Mouse (Mus musculus) E14TG2a.4 (cell line): ENCODE results near the gene Atp6v1e2.

Source experiments
- H3K27me3 ChIP-seq: 2 replicates; pipeline ENCODE4 v1.6.1; 2014; ENCODE audit warnings: low read length, control low read depth; ENCODE audit not compliant: insufficient read depth
- H3K36me3 ChIP-seq: 2 replicates; pipeline ENCODE4 v1.6.1; 2014; ENCODE audit warnings: low read length, control low read depth; ENCODE audit not compliant: insufficient read depth
- H3K4me1 ChIP-seq: replicated peaks from 2 replicates; pipeline ENCODE4 v1.6.1; 2014; ENCODE audit warnings: low read depth, low read length, control low read depth
- H3K4me3 ChIP-seq: replicated peaks from 2 replicates; pipeline ENCODE4 v1.5.1; 2014; ENCODE audit warnings: mild to moderate bottlenecking, low read length
- H3K9me3 ChIP-seq: 2 replicates; pipeline ENCODE4 v1.6.1; 2014; ENCODE audit warnings: low read length, control low read depth
- CTCF ChIP-seq: conservative IDR thresholded peaks from 2 replicates; pipeline ENCODE4 v1.5.1; 2014; ENCODE audit warnings: low read length
- NANOG ChIP-seq: IDR thresholded peaks from 2 replicates; pipeline ENCODE4 v1.6.1; 2014; ENCODE audit warnings: borderline replicate concordance, low read length, mixed read lengths
- POU5F1 ChIP-seq: IDR thresholded peaks from 2 replicates; pipeline ENCODE4 v1.6.1; 2014; ENCODE audit warnings: low read length, borderline replicate concordance

Gene Atp6v1e2

DNA sequence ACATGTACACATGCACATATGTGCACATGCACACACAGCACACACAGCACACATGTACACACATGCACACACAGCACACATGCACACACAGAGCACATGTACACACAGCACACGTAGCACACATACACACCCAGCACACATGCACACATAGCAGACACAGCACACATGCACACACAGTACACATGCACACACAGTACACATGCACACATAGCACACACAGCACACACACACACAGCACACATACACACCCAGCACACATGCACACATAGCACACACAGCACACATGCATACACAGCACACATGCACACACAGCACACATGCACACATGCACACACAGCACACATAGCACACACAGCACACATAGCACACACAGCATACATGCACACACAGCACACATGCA, 33.5 kb upstream of the Atp6v1e2 start:
- Histone ChIP-seq H3K4me3 (no peak overlapping the region), H3K27me3 (no peaks in the 10 kb centered on the region), H3K36me3 (peaks cover 14% of the 10 kb centered on the region), H3K9me3 (no peaks in the 10 kb centered on the region), H3K4me1 (peaks cover 79% of the 10 kb centered on the region)
- TF ChIP-seq NANOG, result no peak
- no peak for TF ChIP-seq CTCF
- TF ChIP-seq POU5F1, result no peak

DNA sequence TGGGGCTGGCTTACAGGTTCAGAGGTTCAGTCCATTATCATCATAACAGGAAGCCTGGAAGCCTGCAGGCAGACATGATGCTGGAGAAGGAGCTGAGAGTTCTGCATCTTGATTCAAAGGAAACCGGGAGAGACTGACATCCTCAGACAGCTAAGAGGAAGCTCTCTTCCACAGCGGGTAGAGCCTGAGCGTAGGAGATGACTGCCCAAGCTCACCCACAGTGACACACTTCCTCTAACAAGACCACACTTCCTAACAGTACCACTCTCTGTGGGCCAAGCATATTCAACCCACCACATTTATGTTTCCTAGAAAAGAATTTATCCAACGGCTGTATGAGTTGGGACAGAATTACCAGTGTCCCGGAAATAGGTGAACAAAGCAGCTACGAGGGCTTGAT, 30.8 kb upstream of the Atp6v1e2 start:
- no peaks in the 10 kb centered on the region for H3K27me3 ChIP-seq
- no peaks in the 10 kb centered on the region for H3K9me3 ChIP-seq
- H3K4me3 ChIP-seq, result no peak overlapping the region
- H3K36me3 ChIP-seq, result peaks cover 25% of the 10 kb centered on the region
- peaks cover 68% of the 10 kb centered on the region for H3K4me1 ChIP-seq
- TF ChIP-seq CTCF, result no peak

DNA sequence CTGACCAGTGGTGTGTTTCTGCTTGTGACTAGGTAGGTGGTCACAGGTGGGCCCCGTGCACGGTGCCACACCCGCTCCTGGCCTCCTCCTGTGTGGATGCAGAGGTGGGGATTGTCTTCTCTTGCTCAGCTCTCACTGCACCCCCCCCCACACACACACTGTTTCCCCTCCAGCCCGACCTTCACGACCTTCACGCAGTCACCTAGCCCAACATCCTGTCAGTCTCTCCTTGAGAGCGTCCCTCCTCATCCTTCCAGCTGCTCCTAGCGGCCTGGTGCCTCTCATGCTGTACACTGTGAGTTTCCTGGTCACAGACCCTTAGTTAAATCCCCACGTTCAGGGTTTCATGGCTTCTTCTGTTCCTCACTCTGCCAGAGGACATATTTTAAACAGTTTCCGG, 28.7 kb upstream of the Atp6v1e2 start:
- peaks cover 39% of the 10 kb centered on the region for H3K36me3 ChIP-seq
- H3K9me3 ChIP-seq, result no peaks in the 10 kb centered on the region
- no peaks in the 10 kb centered on the region for H3K27me3 ChIP-seq
- H3K4me3 ChIP-seq, result peak overlapping the region; percentile 2; the same call in 1 of the 2 replicates
- TF ChIP-seq POU5F1, result no peak
- TF ChIP-seq NANOG, result no peak
- TF ChIP-seq CTCF, result no peak
- peaks cover 56% of the 10 kb centered on the region for H3K4me1 ChIP-seq

DNA sequence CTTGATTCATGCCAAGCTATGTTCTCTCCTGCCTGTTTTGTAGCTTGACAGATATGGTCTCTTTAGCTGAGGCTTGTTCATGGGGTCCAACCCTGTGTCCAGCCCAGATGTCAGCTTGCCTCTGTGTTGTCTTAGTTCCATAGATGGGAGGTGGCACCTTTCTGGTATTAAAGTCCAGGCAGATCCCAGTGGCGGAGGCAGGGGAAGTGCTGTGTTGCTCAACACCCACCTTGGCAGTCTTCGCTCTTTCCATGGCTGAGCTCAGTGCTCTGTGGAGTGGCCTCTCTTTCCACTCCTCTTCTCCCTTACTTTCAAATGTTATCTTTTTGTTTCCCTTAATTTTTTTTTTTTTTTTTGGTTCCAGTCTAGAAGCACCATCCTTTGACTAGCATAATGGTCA, 25.4 kb upstream of the Atp6v1e2 start:
- H3K27me3 ChIP-seq, result no peaks in the 10 kb centered on the region
- peaks cover 58% of the 10 kb centered on the region for H3K4me1 ChIP-seq
- no peak for TF ChIP-seq CTCF
- no peak for TF ChIP-seq POU5F1
- TF ChIP-seq NANOG, result no peak
- H3K4me3 ChIP-seq, result no peak overlapping the region
- peaks cover 41% of the 10 kb centered on the region for H3K36me3 ChIP-seq
- no peaks in the 10 kb centered on the region for H3K9me3 ChIP-seq

DNA sequence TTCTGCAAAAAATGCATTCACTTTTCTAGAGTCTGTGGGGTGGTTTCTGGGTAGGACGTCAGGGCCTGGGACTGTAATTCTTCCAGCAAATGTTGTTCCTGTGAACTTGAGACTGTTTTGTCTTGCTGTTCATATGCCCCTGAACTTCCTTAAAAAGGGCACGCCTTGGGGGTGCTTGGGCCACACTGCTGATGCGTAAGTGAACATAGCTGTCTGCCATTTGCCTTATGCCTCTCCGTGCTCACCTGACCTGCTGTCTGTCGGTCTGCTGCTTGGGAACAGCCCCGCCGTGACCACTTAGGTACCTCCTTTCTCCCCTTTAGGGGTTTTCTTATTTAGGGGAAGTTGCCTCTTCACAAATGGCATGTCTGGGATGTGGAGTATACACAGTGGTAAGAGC, 24.2 kb upstream of the Atp6v1e2 start:
- peaks cover 45% of the 10 kb centered on the region for H3K36me3 ChIP-seq
- H3K4me3 ChIP-seq, result no peak overlapping the region
- H3K9me3 ChIP-seq, result no peaks in the 10 kb centered on the region
- TF ChIP-seq POU5F1 (no peak), CTCF (no peak), NANOG (no peak)
- H3K4me1 ChIP-seq, result peaks cover 54% of the 10 kb centered on the region
- no peaks in the 10 kb centered on the region for H3K27me3 ChIP-seq

DNA sequence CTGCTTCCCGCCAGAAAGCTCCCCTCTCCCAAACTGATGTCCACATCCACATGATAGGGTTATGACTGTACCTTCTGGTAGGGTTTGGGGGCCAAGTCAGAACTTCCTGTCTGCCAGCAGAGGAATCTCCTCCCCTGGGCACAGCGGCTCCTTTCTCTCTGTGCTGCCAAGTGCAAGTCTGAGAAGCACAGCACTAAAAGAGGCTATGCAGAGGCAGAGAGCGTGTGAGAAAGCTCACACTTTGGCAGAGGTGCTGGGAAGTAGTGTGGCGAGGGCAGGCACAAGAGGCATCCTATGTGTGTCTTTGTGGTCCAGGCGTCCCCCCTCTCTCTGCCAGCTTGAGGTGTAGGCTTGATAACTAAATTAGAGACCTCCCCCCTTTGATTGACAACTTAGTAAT, 23.3 kb upstream of the Atp6v1e2 start:
- TF ChIP-seq CTCF (no peak), NANOG (no peak), POU5F1 (no peak)
- H3K27me3 ChIP-seq, result no peaks in the 10 kb centered on the region
- no peak overlapping the region for H3K4me3 ChIP-seq
- no peaks in the 10 kb centered on the region for H3K9me3 ChIP-seq
- H3K4me1 ChIP-seq, result peaks cover 46% of the 10 kb centered on the region
- peaks cover 45% of the 10 kb centered on the region for H3K36me3 ChIP-seq

DNA sequence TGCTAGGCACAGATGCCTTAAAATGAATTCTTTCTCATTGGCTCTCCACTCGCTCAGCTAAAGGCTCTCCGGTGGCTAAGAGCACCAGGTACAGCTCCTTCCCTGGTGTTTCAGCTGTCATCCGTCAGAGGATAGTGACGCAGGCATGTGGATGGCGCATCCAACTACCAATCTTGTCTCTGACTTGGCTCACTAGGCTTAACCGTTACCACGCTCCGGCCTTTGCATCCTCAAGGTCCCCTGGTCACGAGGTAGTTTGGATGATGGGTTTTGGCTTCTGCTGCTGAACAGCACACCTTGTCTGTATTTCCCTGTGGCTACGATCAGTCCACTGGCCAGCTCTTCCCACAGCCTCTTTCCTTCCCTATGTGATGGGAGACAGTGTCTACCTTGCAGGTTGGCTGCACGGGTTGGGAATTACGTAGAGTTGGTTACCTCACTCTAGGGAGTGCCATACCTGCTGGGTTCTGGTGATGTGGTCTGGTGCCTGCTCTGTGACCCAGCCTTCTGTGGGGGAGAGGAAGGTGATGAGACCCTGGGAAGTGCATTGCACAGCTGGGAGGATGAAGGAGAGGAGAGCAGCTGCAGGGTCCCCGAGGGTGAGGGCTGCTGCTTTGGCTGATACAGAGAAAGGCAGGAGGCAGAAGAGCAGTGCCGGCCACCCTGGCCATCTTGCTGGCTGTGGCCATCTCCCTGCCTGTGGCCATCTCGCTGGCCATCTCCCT, 22.5 kb upstream of the Atp6v1e2 start:
- no peaks in the 10 kb centered on the region for H3K27me3 ChIP-seq
- no peak overlapping the region for H3K4me3 ChIP-seq
- H3K36me3 ChIP-seq, result peaks cover 45% of the 10 kb centered on the region
- no peak for TF ChIP-seq POU5F1
- no peak for TF ChIP-seq NANOG
- no peak for TF ChIP-seq CTCF
- peaks cover 42% of the 10 kb centered on the region for H3K4me1 ChIP-seq
- H3K9me3 ChIP-seq, result no peaks in the 10 kb centered on the region

DNA sequence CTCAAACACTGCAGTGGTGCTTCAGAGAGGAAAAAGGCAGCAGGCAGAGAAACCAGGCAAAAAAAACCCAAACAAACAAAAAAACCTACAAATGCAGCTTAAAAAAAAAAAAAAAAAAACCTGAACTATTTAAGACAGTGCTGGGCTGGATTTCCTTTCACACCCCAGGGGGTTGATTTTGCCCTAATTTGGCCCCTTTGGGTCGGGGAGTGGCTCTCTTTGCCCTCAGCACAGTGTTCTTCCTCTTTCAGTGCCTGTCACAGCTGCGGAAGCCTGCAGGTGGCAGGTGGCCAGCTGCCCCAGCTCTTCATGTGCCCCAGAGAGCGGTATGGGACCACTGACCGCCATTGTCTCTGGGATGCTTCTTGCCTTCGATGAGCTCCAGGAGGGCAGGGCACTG, 21.9 kb upstream of the Atp6v1e2 start:
- Histone ChIP-seq H3K4me3 (no peak overlapping the region), H3K4me1 (peaks cover 45% of the 10 kb centered on the region), H3K27me3 (no peaks in the 10 kb centered on the region), H3K36me3 (peaks cover 42% of the 10 kb centered on the region), H3K9me3 (no peaks in the 10 kb centered on the region)
- TF ChIP-seq NANOG (no peak), CTCF (no peak), POU5F1 (no peak)

DNA sequence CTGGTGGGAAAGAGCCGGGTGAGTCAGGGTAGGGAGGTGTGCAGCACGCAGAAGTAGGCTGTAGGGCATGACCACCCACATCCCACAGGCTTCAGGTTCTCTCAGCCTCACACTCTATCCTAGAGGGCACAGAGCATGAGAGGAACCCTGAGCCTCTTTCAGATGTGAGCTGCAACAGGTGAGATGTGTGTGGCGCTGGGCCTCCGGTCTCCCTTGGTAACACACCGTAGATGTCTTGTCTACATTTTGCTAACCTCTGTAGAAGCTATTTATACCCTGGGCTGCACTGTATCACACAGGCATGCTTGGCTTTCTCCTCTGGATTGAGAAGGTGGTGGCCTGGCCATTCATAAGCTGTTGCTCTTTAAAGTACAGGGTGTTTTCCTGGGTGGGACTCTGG, 20.9 kb upstream of the Atp6v1e2 start:
- H3K4me1 ChIP-seq, result peaks cover 53% of the 10 kb centered on the region
- H3K4me3 ChIP-seq, result no peak overlapping the region
- no peak for TF ChIP-seq POU5F1
- TF ChIP-seq CTCF, result no peak
- no peak for TF ChIP-seq NANOG

More for the DNA sequence above, 20.9 kb upstream of the Atp6v1e2 start:
- peaks cover 35% of the 10 kb centered on the region for H3K36me3 ChIP-seq
- H3K9me3 ChIP-seq, result no peaks in the 10 kb centered on the region
- H3K27me3 ChIP-seq, result no peaks in the 10 kb centered on the region
